Mouse (Mus musculus): ENCODE data around the gene Timmdc1. TPM values are rescaled to one million over a fixed set of nuclear protein-coding genes. Genes with fewer than 3 reads are reported as not detected.

Timmdc1 gene
- polyA plus RNA-seq, 1 experiment: 24.4 TPM

DNA sequence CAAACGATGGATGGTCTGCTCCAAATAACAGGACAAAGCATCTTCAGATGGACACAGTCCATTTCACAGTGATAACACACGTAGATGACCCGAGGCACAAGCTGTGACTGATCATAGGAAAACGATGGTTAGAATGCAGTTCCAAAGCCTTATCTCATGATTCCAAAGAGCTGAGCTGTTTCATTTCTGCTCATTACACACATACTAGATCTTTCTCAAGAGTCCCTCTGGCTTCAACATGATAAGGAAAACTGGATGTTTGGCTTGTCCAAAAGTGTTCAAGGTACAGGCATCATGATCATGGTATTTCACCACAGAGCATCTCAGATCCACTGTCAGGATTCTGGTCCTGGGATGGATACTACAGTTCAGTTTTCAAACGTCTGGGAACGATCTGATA, 3.8 kb upstream of the Timmdc1 start:
- no peaks in the 10 kb centered on the region for H3K4me1 ChIP-seq (ENCODE audit: control insufficient read depth, insufficient read depth, insufficient read length, low read length)
- no peak overlapping the region for H3K27ac ChIP-seq (ENCODE audit: insufficient read depth, low read depth, low read length)
- H3K4me3 ChIP-seq (ENCODE audit: low read depth, low read length): no peak overlapping the region
- no peaks in the 10 kb centered on the region for H3K27me3 ChIP-seq (ENCODE audit: control insufficient read depth, insufficient read depth, low read length)
- TF ChIP-seq POLR2A (IDR thresholded peaks at IDR 0.05; ENCODE audit: low read depth, low read length): no peak
- TF ChIP-seq CTCF (IDR thresholded peaks at IDR 0.05; ENCODE audit: extremely low read depth, insufficient read length, insufficient replicate concordance, low read depth, low read length): no peak
- 77% methylated on average over 6 of the region's 6 CpGs for WGBS
- H3K36me3 ChIP-seq (ENCODE audit: control insufficient read depth, insufficient read depth, low read length): peaks cover 26% of the 10 kb centered on the region

DNA sequence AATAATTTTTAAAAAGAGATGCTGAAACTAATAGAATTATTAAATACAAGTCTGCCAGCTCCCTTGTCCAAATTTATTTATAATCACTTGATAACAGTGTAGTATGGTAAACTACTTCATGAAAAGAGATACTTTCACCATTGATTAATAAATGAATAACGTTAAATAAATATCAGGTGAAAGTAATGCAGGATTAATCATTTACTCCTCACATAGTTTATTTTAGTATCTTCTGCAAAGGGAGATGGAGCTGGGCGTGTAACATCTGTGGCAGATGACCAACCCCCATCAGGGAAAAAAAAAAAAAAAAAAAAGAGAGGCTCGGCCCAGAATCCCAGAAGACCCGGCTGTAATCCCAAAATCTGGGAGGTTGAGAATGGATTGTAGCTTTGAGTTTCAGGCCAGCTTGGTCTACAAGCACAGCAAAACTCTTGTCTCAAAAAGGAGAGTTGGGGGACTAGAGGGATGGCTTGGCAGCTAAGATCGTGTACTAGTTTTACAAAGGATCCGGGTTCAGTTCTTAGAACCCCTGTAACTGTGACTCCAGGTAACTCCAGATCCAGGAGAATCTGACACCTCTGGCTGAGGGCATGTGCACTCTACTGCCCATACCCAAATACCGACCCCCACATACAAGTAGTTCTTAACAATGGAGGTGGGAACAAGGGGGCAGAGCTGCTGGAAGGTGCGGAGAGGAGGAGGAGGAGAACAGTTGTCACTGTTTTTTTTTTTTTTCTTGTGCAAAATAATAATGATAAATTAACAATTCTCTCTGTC, 1.1 kb downstream of the Timmdc1 start:
- no peaks in the 10 kb centered on the region for H3K27me3 ChIP-seq (ENCODE audit: control insufficient read depth, insufficient read depth, low read length)
- H3K4me3 ChIP-seq (ENCODE audit: low read depth, low read length): peak overlapping the region; percentile 41; the same call in 1 of the 2 replicates
- TF ChIP-seq POLR2A (IDR thresholded peaks at IDR 0.05; ENCODE audit: low read depth, low read length) (no peak), CTCF (IDR thresholded peaks at IDR 0.05; ENCODE audit: extremely low read depth, insufficient read length, insufficient replicate concordance, low read depth, low read length) (no peak)
- H3K27ac ChIP-seq (ENCODE audit: insufficient read depth, low read depth, low read length): peak overlapping the region; percentile 59; the same call in 1 of the 2 replicates
- 12% methylated on average over 8 of the region's 8 CpGs for WGBS
- peaks cover 18% of the 10 kb centered on the region for H3K36me3 ChIP-seq (ENCODE audit: control insufficient read depth, insufficient read depth, low read length)
- H3K4me1 ChIP-seq (ENCODE audit: control insufficient read depth, insufficient read depth, insufficient read length, low read length): no peaks in the 10 kb centered on the region

DNA sequence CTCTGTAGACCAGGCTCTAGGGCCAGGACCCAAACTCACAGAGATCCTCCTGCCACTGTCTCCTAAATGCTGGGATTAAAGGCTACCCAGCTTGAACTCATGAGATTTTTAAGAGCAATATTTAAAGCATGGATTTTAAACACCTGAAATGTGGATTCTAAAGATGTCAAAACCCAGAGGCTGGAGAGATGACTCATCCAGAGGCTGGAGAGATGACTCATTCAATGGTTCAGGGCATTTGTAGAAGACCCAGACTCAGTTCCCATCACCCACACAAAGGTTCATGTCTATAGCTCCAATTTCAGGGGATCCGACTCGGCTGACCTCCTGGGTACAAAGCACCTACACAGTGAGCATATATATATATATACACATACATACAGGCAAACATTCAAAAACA, 3.3 kb downstream of the Timmdc1 start:
- TF ChIP-seq CTCF (IDR thresholded peaks at IDR 0.05; ENCODE audit: extremely low read depth, insufficient read length, insufficient replicate concordance, low read depth, low read length) (no peak), POLR2A (IDR thresholded peaks at IDR 0.05; ENCODE audit: low read depth, low read length) (no peak)
- no peak overlapping the region for H3K4me3 ChIP-seq (ENCODE audit: low read depth, low read length)
- 93% methylated on average over 2 of the region's 2 CpGs for WGBS
- H3K4me1 ChIP-seq (ENCODE audit: control insufficient read depth, insufficient read depth, insufficient read length, low read length): no peaks in the 10 kb centered on the region
- H3K36me3 ChIP-seq (ENCODE audit: control insufficient read depth, insufficient read depth, low read length): peaks cover 20% of the 10 kb centered on the region
- no peaks in the 10 kb centered on the region for H3K27me3 ChIP-seq (ENCODE audit: control insufficient read depth, insufficient read depth, low read length)
- H3K27ac ChIP-seq (ENCODE audit: insufficient read depth, low read depth, low read length): no peak overlapping the region

DNA sequence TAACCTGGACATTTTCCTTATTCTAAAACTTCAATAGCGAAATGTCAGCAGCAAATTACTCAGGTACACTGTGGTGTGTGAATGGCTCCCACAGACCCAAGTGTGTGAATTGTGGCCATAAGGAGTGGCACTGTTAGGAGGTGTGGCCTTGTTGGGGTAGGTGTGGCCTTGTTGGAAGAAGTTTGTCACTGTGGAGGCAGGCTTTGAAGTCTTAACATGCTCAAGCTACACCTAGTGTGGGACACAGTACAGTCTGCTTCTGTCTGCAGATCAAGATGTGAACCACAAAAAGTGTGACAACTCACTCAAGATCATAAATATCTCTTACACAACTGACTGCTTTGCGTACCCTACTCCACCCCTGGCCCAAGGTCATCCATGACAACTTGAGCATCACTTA, 11.6 kb downstream of the Timmdc1 start:
- H3K27me3 ChIP-seq (ENCODE audit: control insufficient read depth, insufficient read depth, low read length): no peaks in the 10 kb centered on the region
- WGBS: 97% methylated on average over 2 of the region's 2 CpGs
- peaks cover 43% of the 10 kb centered on the region for H3K36me3 ChIP-seq (ENCODE audit: control insufficient read depth, insufficient read depth, low read length)
- no peak overlapping the region for H3K4me3 ChIP-seq (ENCODE audit: low read depth, low read length)
- no peak overlapping the region for H3K27ac ChIP-seq (ENCODE audit: insufficient read depth, low read depth, low read length)
- H3K4me1 ChIP-seq (ENCODE audit: control insufficient read depth, insufficient read depth, insufficient read length, low read length): no peaks in the 10 kb centered on the region
- no peak for TF ChIP-seq POLR2A (IDR thresholded peaks at IDR 0.05; ENCODE audit: low read depth, low read length)
- no peak for TF ChIP-seq CTCF (IDR thresholded peaks at IDR 0.05; ENCODE audit: extremely low read depth, insufficient read length, insufficient replicate concordance, low read depth, low read length)

DNA sequence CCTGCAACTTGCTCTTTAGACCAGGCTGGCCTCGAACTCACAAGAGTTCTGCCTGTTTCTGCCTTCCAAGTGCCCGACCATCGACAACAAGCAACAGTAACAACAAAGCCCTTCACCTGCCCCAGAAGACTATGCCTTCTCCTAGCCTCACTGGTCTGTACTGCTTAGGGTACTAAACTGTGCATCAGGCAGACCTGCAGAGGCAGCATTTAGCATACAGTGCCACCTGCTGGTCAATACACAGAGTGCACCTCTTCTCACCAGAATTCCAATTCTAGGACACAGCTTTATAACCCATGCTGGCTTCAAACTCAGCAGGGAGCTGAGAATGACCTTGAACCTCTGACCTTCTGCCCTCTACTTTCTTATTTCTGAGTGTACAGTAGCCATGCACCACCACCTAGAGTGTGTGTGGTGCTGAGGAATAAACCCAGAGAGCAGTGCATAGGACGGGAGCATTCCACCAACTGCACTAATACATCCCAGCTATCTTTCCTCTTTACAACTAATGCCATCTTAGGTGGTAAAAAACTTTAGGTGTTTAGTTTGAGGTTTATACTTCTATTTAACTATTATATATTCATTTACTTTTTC, 16.3 kb downstream of the Timmdc1 start:
- Histone ChIP-seq H3K36me3 (ENCODE audit: control insufficient read depth, insufficient read depth, low read length) (peaks cover 48% of the 10 kb centered on the region), H3K4me1 (ENCODE audit: control insufficient read depth, insufficient read depth, insufficient read length, low read length) (peaks cover 2% of the 10 kb centered on the region), H3K27me3 (ENCODE audit: control insufficient read depth, insufficient read depth, low read length) (no peaks in the 10 kb centered on the region), H3K4me3 (ENCODE audit: low read depth, low read length) (no peak overlapping the region), H3K27ac (ENCODE audit: insufficient read depth, low read depth, low read length) (no peak overlapping the region)
- no peak for TF ChIP-seq POLR2A (IDR thresholded peaks at IDR 0.05; ENCODE audit: low read depth, low read length)
- peak; percentile 75; the same call in 1 of the 2 replicates for TF ChIP-seq CTCF (IDR thresholded peaks at IDR 0.05; ENCODE audit: extremely low read depth, insufficient read length, insufficient replicate concordance, low read depth, low read length)
- 70% methylated on average over 4 of the region's 4 CpGs for WGBS

DNA sequence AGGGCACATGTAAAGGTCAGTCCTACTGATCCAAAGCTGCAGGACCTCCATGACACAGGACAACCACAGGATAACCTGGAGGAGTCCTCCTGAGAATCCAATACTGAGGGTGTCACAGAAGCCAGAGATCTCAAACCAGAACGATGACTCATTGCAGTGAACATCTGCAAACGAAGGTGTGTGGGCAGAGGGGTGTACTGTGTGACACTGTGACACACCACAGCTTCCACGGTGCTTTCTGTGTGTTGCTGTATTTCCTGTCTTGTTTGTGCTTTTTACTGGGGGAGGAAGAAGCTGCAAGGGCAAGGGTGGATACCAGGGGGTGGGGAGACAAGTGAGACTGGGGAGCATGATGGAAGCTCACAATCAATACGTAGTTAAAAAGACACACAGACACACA, 18.9 kb downstream of the Timmdc1 start:
- 67% methylated on average over 4 of the region's 4 CpGs for WGBS
- Histone ChIP-seq H3K4me1 (ENCODE audit: control insufficient read depth, insufficient read depth, insufficient read length, low read length) (peaks cover 2% of the 10 kb centered on the region), H3K27me3 (ENCODE audit: control insufficient read depth, insufficient read depth, low read length) (no peaks in the 10 kb centered on the region), H3K36me3 (ENCODE audit: control insufficient read depth, insufficient read depth, low read length) (peaks cover 55% of the 10 kb centered on the region), H3K27ac (ENCODE audit: insufficient read depth, low read depth, low read length) (no peak overlapping the region), H3K4me3 (ENCODE audit: low read depth, low read length) (no peak overlapping the region)
- TF ChIP-seq POLR2A (IDR thresholded peaks at IDR 0.05; ENCODE audit: low read depth, low read length) (no peak), CTCF (IDR thresholded peaks at IDR 0.05; ENCODE audit: extremely low read depth, insufficient read length, insufficient replicate concordance, low read depth, low read length) (no peak)

DNA sequence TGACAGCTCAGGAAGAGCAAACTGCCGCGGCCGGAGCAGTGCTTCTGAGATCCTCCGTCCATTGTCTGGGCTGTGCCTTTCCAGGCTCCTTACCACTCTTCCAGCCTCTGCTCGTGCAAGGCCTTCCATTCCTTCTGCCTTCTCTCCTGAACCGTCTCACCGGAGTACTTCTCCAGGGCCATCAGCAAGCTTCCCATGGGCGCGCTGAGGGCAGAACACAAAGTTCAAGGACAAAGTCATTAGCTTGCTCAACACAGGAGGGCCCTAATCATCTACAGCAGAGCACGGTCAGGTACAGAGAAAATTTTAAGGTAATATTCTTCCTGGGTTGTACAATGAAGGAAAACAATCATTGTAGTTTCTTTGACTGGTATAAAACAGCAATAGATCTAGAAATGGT, 20.0 kb downstream of the Timmdc1 start:
- WGBS: 73% methylated on average over 10 of the region's 10 CpGs
- Histone ChIP-seq H3K27ac (ENCODE audit: insufficient read depth, low read depth, low read length) (no peak overlapping the region), H3K36me3 (ENCODE audit: control insufficient read depth, insufficient read depth, low read length) (peaks cover 53% of the 10 kb centered on the region), H3K27me3 (ENCODE audit: control insufficient read depth, insufficient read depth, low read length) (no peaks in the 10 kb centered on the region), H3K4me3 (ENCODE audit: low read depth, low read length) (no peak overlapping the region), H3K4me1 (ENCODE audit: control insufficient read depth, insufficient read depth, insufficient read length, low read length) (peaks cover 2% of the 10 kb centered on the region)
- TF ChIP-seq CTCF (IDR thresholded peaks at IDR 0.05; ENCODE audit: extremely low read depth, insufficient read length, insufficient replicate concordance, low read depth, low read length): no peak
- TF ChIP-seq POLR2A (IDR thresholded peaks at IDR 0.05; ENCODE audit: low read depth, low read length): no peak
